Mouse (Mus musculus): ENCODE results near the gene Tspan1. TPM values are rescaled to one million over a fixed set of nuclear protein-coding genes. Genes with fewer than 3 reads are reported as not detected.
A peak's percentile ranks its signal among the peaks of the same experiment; 100 is the strongest.

The Tspan1 gene
- polyA plus RNA-seq, 1 experiment from 2014 or later = 76.4 TPM

GRCm38 (mm10) chr4:116122762-116123161 is 44.6 kb downstream of the Tspan1 start:
- ATAC-seq (ENCODE audit: insufficient read depth, low FRiP score) = no peak
- WGBS = 0% methylated on average over 1 of the region's 1 CpGs
- peak overlapping the region; percentile 68 for H3K4me3 ChIP-seq (replicated peaks; ENCODE audit: low read length)
- no peaks in the 10 kb centered on the region for H3K9me3 ChIP-seq (replicated peaks; ENCODE audit: control insufficient read depth, low read length)
- peak overlapping the region; percentile 67 for H3K9ac ChIP-seq (ENCODE audit: low read length)
- H3K4me2 ChIP-seq (ENCODE audit: low read depth, low read length) = peak overlapping the region; percentile 72
- no peaks in the 10 kb centered on the region for H3K36me3 ChIP-seq (ENCODE audit: control insufficient read depth, insufficient read depth, low read length)
- peaks cover 12% of the 10 kb centered on the region for H3K4me1 ChIP-seq (ENCODE audit: control insufficient read depth, insufficient read depth, low read length)
- H3K27me3 ChIP-seq (ENCODE audit: control insufficient read depth, insufficient read depth, low read length) = no peaks in the 10 kb centered on the region
- H3K27ac ChIP-seq (ENCODE audit: low read length) = no peak overlapping the region

Other genes starting within 250 kb of the Tspan1 start
- gene Dmbx1, start 227.7 kb downstream of the Tspan1 start, polyA plus RNA-seq (2015; fragmentation: Nextera tagmentation; extraction: Ambion mirVana) = not detected in 2 replicates
- 14.0 and 15.9 TPM in 2 replicates for gene Faah, start 149.7 kb downstream of the Tspan1 start, polyA plus RNA-seq (2015; fragmentation: Nextera tagmentation; extraction: Ambion mirVana)
- 18.5 and 18.8 TPM in 2 replicates for gene Nsun4, start 113.7 kb downstream of the Tspan1 start, polyA plus RNA-seq (2015; fragmentation: Nextera tagmentation; extraction: Ambion mirVana)
- gene Uqcrh, start 92.5 kb downstream of the Tspan1 start, polyA plus RNA-seq (2015; fragmentation: Nextera tagmentation; extraction: Ambion mirVana) = 512 and 553 TPM in 2 replicates
- 65.9 and 67.1 TPM in 2 replicates for gene Lrrc41, start 92.3 kb downstream of the Tspan1 start, polyA plus RNA-seq (2015; fragmentation: Nextera tagmentation; extraction: Ambion mirVana)
- gene Rad54l, start 43.9 kb downstream of the Tspan1 start, polyA plus RNA-seq (2015; fragmentation: Nextera tagmentation; extraction: Ambion mirVana) = 20.9 and 24.1 TPM in 2 replicates
- gene Pomgnt1, start 43.8 kb downstream of the Tspan1 start, polyA plus RNA-seq (2015; fragmentation: Nextera tagmentation; extraction: Ambion mirVana) = 49.4 and 50.0 TPM in 2 replicates
- 2.6 and 3.0 TPM in 2 replicates for gene Lurap1, start 16.3 kb downstream of the Tspan1 start, polyA plus RNA-seq (2015; fragmentation: Nextera tagmentation; extraction: Ambion mirVana)
- gene 1700042G07Rik, start 5.8 kb upstream of the Tspan1 start, polyA plus RNA-seq (2015; fragmentation: Nextera tagmentation; extraction: Ambion mirVana) = not detected in 2 replicates
- not detected in 2 replicates for gene Gm49337, start 5.8 kb upstream of the Tspan1 start, polyA plus RNA-seq (2015; fragmentation: Nextera tagmentation; extraction: Ambion mirVana)
- 12.3 and 12.6 TPM in 2 replicates for gene Pik3r3, start 54.0 kb upstream of the Tspan1 start, polyA plus RNA-seq (2015; fragmentation: Nextera tagmentation; extraction: Ambion mirVana)

All from stomach, embryonic 16.5 days (tissue).